Comparison of ENCODE assay signal across 19 mouse cellular contexts in genomic region chr3:50660566-50660965, GRCm38 (mm10).
DNase-seq lines count a peak whose midpoint lies in the region; TF ChIP-seq lines count a peak whose summit lies in the region.
"Had no signal": no experiment of that assay in that cellular context is flagged by ENCODE, and none has a peak within 500 bp of the region (broad histone marks: within the 10 kb centered on the region; RNA-seq: fewer than 3 reads in every experiment).

No protein-coding gene starts in this region.

- no peaks in the 10 kb centered on the region for H3K27me3 ChIP-seq in heart, embryonic 10.5 days (ENCODE audit: insufficient read depth, poor library complexity, severe bottlenecking)
- no peaks in the 10 kb centered on the region for H3K27me3 ChIP-seq in thymus, adult 2 months (ENCODE audit: control insufficient read depth, insufficient read depth, low read length)
- H3K27me3 ChIP-seq: CH12.LX had no signal

- 84% methylated on average over 3 of the region's 3 CpGs for WGBS in heart, embryonic 10.5 days
- WGBS in thymus, adult 2 months = 66% methylated on average over 3 of the region's 3 CpGs

- H3K4me1 ChIP-seq in heart, embryonic 10.5 days = no peaks in the 10 kb centered on the region
- H3K4me1 ChIP-seq in thymus, adult 2 months (replicated peaks; ENCODE audit: control insufficient read depth, insufficient read depth, low read length) = peaks cover 6% of the 10 kb centered on the region

- no peak overlapping the region for H3K4me3 ChIP-seq in heart, embryonic 10.5 days
- no peak overlapping the region for H3K4me3 ChIP-seq in thymus, adult 2 months (ENCODE audit: control insufficient read depth, insufficient read depth, low read length)

- no peak for TF ChIP-seq POLR2A in thymus, adult 2 months (IDR thresholded peaks at IDR 0.05; ENCODE audit: control insufficient read depth, extremely low read depth, insufficient read depth, low read length, poor library complexity)

- H3K9me3 ChIP-seq in heart, embryonic 10.5 days = no peaks in the 10 kb centered on the region
- H3K9me3 ChIP-seq: G1E had no signal

- no peaks in the 10 kb centered on the region for H3K36me3 ChIP-seq in heart, embryonic 10.5 days
- H3K36me3 ChIP-seq in thymus, adult 2 months (ENCODE audit: control insufficient read depth, insufficient read depth, low read length) = no peaks in the 10 kb centered on the region
- H3K36me3 ChIP-seq: G1E had no signal

- H3K27ac ChIP-seq in heart, embryonic 10.5 days = no peak overlapping the region
- peak overlapping the region; percentile 93; the same call in 1 of the 2 replicates for H3K27ac ChIP-seq in thymus, adult 2 months (ENCODE audit: control insufficient read depth, insufficient read depth, low read length)

- TF ChIP-seq CTCF in thymus, adult 2 months (IDR thresholded peaks at IDR 0.05; ENCODE audit: borderline replicate concordance, control insufficient read depth, extremely low read depth, insufficient read depth, low read length, poor library complexity) = no peak

- peak; percentile 56 for DNase-seq in heart, adult 11 months
- DNase-seq in heart, embryonic 10.5 days (ENCODE audit: low spot score) = no peak
- no peak for DNase-seq in thymus, adult 2 months
- DNase-seq in thymus, postnatal 10 days (ENCODE audit: low spot score in 2 of 2) = no peak
- DNase-seq in Muller cell, postnatal 12 days (ENCODE audit: inconsistent ontology term) = peak; percentile 88
- DNase-seq in lung, postnatal 25 days (ENCODE audit: low spot score) = no peak
- DNase-seq: adrenal gland, adult 2 months; adrenal gland, adult 8-10 months; adrenal gland, postnatal 10 days; adrenal gland, postnatal 14 days; adrenal gland, postnatal 25 days; adrenal gland, postnatal 36 days; B cell, adult 2 months; cerebellum, adult 11 months; cerebellum, adult 11-12 months; cerebellum, adult 18-20 months; cerebellum, adult 2 months had no signal

Comparison
In these comparisons a context has a peak if more than half of its experiments do, and no peak if none do; other contexts are left out.
1. DNase-seq: peak in heart, adult 11 months (single experiment) and Muller cell, postnatal 12 days (single experiment); none in heart, embryonic 10.5 days (single experiment), thymus, adult 2 months (single experiment), thymus, postnatal 10 days (0 of 2) and lung, postnatal 25 days (single experiment).